Mouse (Mus musculus) cortical plate, adult 2 months (tissue): ENCODE measurements at regions not wholly inside any gene's neighbourhood (a gene's known extent, or its start where the extent isn't known, plus 50 kb on each side); places are given as distances from the start of the nearest gene placed in this dataset.

Source experiments
- H3K27ac ChIP-seq: fragments of 200-500 bp; 2 replicates; pipeline ENCODE4 v1.5.1; 2012; ENCODE audit warnings: low read length, control low read depth, inconsistent platforms; ENCODE audit not compliant: insufficient read depth
- H3K4me1 ChIP-seq: fragments of 200-500 bp; 2 replicates; pipeline ENCODE4 v1.6.1; 2011; ENCODE audit warnings: low read length; ENCODE audit not compliant: control insufficient read depth, insufficient read depth
- H3K4me3 ChIP-seq: fragments of 200-500 bp; 2 replicates; pipeline ENCODE4 v1.5.1; 2011; ENCODE audit warnings: mild to moderate bottlenecking, low read length, control low read depth; ENCODE audit not compliant: insufficient read depth
- CTCF ChIP-seq: fragments of 200-500 bp; IDR thresholded peaks from 2 replicates; pipeline ENCODE4 v1.5.1; 2011; ENCODE audit warnings: mild to moderate bottlenecking, control low read depth, low read length; ENCODE audit not compliant: insufficient read depth; ENCODE audit errors: extremely low read depth
- POLR2A ChIP-seq: fragments of 200-500 bp; IDR thresholded peaks from 2 replicates; pipeline ENCODE4 v1.6.1; 2011; ENCODE audit warnings: mild to moderate bottlenecking, low read length, control low read depth; ENCODE audit not compliant: insufficient read depth; ENCODE audit errors: extremely low read depth

DNA sequence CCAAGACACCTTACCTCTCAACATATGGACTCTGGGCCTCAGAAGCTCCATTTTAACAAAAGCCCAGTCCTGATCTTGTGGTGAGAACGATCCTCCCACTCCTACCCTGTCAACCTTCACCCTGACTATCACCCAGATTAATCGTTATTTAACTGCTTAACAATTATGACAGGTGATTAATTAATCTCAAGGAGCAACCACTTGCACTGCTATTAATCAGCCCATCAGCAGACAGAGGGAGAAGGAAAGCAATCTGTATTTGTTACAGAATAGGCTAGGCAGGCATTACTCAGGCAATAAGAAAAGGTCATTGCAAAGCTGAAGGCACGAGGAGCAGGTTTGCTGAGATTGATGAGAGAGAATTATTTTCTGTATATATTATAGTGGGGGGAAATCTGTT is 1201.9 kb downstream of the Fam181b start:
- no peak for TF ChIP-seq CTCF
- TF ChIP-seq POLR2A = no peak
- H3K4me1 ChIP-seq = no peaks in the 10 kb centered on the region
- no peak overlapping the region for H3K4me3 ChIP-seq
- H3K27ac ChIP-seq = no peak overlapping the region

DNA sequence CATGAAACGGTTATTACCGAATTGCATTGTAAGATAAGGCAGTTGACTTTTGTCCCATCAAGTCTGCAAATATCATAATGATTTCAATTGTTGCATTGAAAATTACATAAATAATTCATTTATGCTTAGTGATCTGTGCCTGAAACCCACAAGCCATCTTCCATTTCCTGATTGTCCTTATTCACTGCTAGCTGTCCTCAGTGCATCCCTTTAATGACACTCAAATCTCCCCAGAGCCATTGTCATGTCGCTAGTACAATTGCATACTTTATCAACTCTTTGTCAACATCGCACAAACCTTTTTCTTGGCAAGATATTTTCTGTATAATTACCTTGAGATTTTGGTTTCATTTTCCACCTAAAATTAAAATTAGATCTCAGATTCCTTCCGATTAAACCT is 1202.3 kb downstream of the Fam181b start:
- Histone ChIP-seq H3K4me3 (no peak overlapping the region), H3K4me1 (no peaks in the 10 kb centered on the region), H3K27ac (no peak overlapping the region)
- no peak for TF ChIP-seq CTCF
- no peak for TF ChIP-seq POLR2A

GRCm38 (mm10) chr7:94283031-94283609 is 1203.5 kb downstream of the Fam181b start:
- no peak overlapping the region for H3K27ac ChIP-seq
- no peak overlapping the region for H3K4me3 ChIP-seq
- H3K4me1 ChIP-seq = no peaks in the 10 kb centered on the region
- TF ChIP-seq CTCF = no peak
- no peak for TF ChIP-seq POLR2A

- TF ChIP-seq CTCF (no peak), POLR2A (no peak)
- Histone ChIP-seq H3K4me3 (no peak overlapping the region), H3K27ac (no peak overlapping the region), H3K4me1 (no peaks in the 10 kb centered on the region)
Measured at GRCm38 (mm10) chr7:94305602-94306001, 1225.9 kb downstream of the Fam181b start.

DNA sequence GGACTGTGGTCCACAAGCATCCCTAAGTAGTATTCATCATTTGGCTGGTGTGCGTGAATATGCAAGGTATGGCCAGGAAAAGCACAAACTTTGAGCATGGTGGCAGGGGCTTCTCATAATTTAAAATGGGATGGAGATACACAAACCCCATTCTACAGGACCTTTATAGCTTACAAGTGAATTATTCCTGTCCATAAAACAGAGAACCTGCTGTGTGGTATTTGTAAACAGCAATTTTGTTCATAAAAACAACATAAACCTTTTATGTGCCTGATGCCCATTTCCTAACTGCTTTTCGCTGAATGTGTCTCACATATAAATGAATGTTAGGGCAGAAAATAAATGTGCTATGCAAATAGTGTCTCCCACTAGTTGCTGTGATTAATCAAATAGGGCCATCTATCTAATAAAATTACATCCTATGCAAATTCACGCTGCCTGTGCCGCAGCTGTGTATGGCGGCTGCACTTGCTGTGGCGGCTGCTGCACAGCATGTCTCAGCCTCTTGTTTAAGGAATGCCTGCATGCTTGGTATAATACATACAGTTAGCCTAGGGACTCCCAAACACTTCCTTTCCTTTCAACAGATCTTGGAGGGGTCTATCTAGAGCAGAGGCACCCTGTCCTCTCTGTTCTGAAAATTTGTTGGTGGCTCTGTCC is 1235.4 kb downstream of the Fam181b start:
- TF ChIP-seq CTCF = no peak
- no peak for TF ChIP-seq POLR2A
- no peak overlapping the region for H3K27ac ChIP-seq
- H3K4me3 ChIP-seq = no peak overlapping the region
- no peaks in the 10 kb centered on the region for H3K4me1 ChIP-seq

DNA sequence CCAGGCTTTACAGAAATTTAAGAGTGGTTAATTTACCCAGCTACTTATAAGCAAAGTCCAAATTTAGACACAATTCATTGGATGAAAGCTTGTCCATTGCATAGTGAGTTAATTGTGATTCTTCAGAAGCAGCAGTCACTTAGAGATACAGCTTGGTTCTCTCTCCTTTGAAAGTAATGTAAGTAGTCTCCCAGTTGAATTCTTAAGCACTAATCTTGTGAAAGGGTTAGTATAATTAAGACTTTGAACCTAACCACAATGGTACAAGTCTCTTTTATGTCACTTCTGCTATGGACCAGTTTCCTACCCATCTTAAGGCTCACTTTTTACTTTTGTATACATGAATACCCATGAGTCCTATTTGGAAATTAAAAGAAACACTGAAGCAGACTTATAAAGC is 1252.9 kb downstream of the Fam181b start:
- TF ChIP-seq CTCF (no peak), POLR2A (no peak)
- Histone ChIP-seq H3K4me3 (no peak overlapping the region), H3K4me1 (no peaks in the 10 kb centered on the region), H3K27ac (no peak overlapping the region)
